Mouse (Mus musculus): Measurements from ENCODE around the gene Tgm7. TPM values are rescaled to one million over a fixed set of nuclear protein-coding genes. Genes with fewer than 3 reads are reported as not detected.

Gene Tgm7
- polyA plus RNA-seq, 1 experiment from 2014 or later, result not detected

DNA sequence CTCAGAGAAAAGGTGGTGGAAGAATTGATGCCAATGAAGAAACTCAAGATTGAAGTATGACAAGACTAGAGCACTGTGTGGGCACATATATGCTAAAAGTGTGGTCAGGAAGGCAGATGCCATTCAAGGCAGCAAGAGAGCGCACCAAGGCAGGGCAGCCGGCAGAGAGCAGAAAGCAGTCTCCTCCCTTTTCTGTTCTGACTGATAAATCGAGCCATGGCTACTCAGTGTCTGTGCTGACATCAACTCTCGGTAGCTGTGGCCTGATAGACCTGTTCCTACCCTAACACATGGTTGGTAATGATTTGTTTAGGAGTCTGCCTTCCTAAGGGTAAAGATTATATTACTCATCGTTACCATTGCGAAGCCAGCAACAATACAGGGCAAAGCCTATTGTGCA, 53.7 kb downstream of the Tgm7 start:
- H3K9ac ChIP-seq (ENCODE audit: low read depth, low read length), result no peak overlapping the region
- H3K27ac ChIP-seq (ENCODE audit: low read depth, low read length), result no peak overlapping the region
- H3K4me3 ChIP-seq (ENCODE audit: low read length), result no peak overlapping the region
- ATAC-seq, result no peak
- no peaks in the 10 kb centered on the region for H3K4me1 ChIP-seq (ENCODE audit: control insufficient read depth, insufficient read depth, low read depth, low read length)
- H3K9me3 ChIP-seq (ENCODE audit: control insufficient read depth, low read length), result no peaks in the 10 kb centered on the region
- 91% methylated on average over 6 of the region's 6 CpGs for WGBS
- no peak overlapping the region for H3K4me2 ChIP-seq (ENCODE audit: low read length)
- H3K36me3 ChIP-seq (ENCODE audit: control insufficient read depth, insufficient read depth, low read length), result no peaks in the 10 kb centered on the region
- no peaks in the 10 kb centered on the region for H3K27me3 ChIP-seq (replicated peaks; ENCODE audit: control insufficient read depth, insufficient read depth, low read length)

DNA sequence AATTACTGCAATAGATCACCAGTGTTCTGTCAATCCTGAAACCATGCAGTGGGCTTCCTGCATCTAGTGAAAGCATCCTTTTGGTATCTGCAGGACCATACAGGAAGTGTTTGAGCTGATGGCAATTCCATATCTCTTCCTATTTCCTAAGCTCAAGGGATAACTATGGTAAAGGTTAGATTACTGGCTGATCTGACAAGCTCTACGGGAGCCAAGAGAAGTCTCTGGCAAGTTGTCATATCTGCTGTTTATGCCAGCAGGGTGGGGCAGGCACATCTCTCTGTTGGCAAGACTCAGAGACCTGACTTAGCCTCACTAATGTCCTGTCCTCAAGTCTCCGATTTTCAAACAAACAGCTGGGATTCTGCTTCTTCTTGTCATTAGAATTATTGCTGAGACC, 55.5 kb downstream of the Tgm7 start:
- H3K9me3 ChIP-seq (ENCODE audit: control insufficient read depth, low read length), result no peaks in the 10 kb centered on the region
- no peak overlapping the region for H3K4me2 ChIP-seq (ENCODE audit: low read length)
- no peak overlapping the region for H3K4me3 ChIP-seq (ENCODE audit: low read length)
- no peaks in the 10 kb centered on the region for H3K4me1 ChIP-seq (ENCODE audit: control insufficient read depth, insufficient read depth, low read depth, low read length)
- H3K36me3 ChIP-seq (ENCODE audit: control insufficient read depth, insufficient read depth, low read length), result no peaks in the 10 kb centered on the region
- no peak overlapping the region for H3K27ac ChIP-seq (ENCODE audit: low read depth, low read length)
- no peak for ATAC-seq
- WGBS, result 78% methylated on average over 2 of the region's 2 CpGs
- no peak overlapping the region for H3K9ac ChIP-seq (ENCODE audit: low read depth, low read length)
- no peaks in the 10 kb centered on the region for H3K27me3 ChIP-seq (replicated peaks; ENCODE audit: control insufficient read depth, insufficient read depth, low read length)

DNA sequence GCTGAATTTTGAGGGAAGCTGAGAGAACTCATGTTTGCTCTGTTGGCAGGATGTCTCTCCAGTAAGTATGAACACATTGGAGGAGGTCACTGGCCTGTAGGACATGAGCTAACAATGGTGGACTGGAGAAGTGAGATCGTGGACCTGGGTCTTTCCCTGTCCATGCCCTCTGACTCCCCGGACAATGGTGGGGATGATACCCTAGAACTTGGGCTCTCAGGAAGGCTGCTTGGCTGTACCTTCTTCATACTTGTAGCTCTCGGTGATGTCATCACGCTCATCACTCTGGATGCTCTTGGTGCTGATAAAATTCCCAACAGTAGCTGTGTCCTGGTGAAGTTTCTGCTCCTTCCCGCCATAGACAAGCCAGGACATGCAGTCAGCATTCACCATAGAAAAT, 57.4 kb downstream of the Tgm7 start:
- Histone ChIP-seq H3K9me3 (ENCODE audit: control insufficient read depth, low read length) (no peaks in the 10 kb centered on the region), H3K9ac (ENCODE audit: low read depth, low read length) (no peak overlapping the region), H3K4me3 (ENCODE audit: low read length) (no peak overlapping the region), H3K36me3 (ENCODE audit: control insufficient read depth, insufficient read depth, low read length) (no peaks in the 10 kb centered on the region), H3K27ac (ENCODE audit: low read depth, low read length) (no peak overlapping the region), H3K4me2 (ENCODE audit: low read length) (no peak overlapping the region), H3K27me3 (replicated peaks; ENCODE audit: control insufficient read depth, insufficient read depth, low read length) (no peaks in the 10 kb centered on the region), H3K4me1 (ENCODE audit: control insufficient read depth, insufficient read depth, low read depth, low read length) (no peaks in the 10 kb centered on the region)
- ATAC-seq, result no peak
- WGBS, result 87% methylated on average over 5 of the region's 5 CpGs

DNA sequence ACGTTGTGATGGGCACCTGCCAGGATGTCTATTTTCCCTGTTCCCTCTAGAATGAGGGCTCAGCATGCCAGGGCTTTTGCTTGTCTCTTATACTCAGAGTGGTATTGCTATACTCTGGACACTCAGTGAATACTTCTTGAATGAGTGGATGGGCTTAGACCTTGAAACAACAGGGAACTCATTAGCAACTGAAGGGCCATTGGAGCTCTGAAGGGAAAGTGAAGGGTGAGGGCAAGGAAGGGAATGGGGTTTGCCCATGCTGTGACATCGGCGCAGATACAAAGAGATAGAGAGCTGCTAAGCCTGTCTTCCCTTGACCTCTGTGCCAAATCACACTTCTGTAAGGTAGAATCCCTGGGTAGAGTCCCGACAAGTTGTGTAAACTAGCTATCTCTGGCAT, 63.9 kb downstream of the Tgm7 start:
- Histone ChIP-seq H3K36me3 (ENCODE audit: control insufficient read depth, insufficient read depth, low read length) (no peaks in the 10 kb centered on the region), H3K9me3 (ENCODE audit: control insufficient read depth, low read length) (no peaks in the 10 kb centered on the region), H3K4me3 (ENCODE audit: low read length) (no peak overlapping the region), H3K9ac (ENCODE audit: low read depth, low read length) (no peak overlapping the region), H3K27me3 (replicated peaks; ENCODE audit: control insufficient read depth, insufficient read depth, low read length) (no peaks in the 10 kb centered on the region), H3K4me2 (ENCODE audit: low read length) (no peak overlapping the region), H3K27ac (ENCODE audit: low read depth, low read length) (no peak overlapping the region), H3K4me1 (ENCODE audit: control insufficient read depth, insufficient read depth, low read depth, low read length) (no peaks in the 10 kb centered on the region)
- WGBS, result 73% methylated on average over 4 of the region's 4 CpGs
- ATAC-seq, result no peak

Other genes with a start within 250 kb of the Tgm7 start
- 33.4 and 38.2 TPM in 2 replicates for gene Ubr1, start 139.1 kb downstream of the Tgm7 start, polyA plus RNA-seq (2015; fragmentation: Nextera tagmentation; extraction: Ambion mirVana)
- 14.3 and 16.3 TPM in 2 replicates for gene Tmem62, start 132.8 kb downstream of the Tgm7 start, polyA plus RNA-seq (2015; fragmentation: Nextera tagmentation; extraction: Ambion mirVana)
- gene Ccndbp1, start 101.4 kb downstream of the Tgm7 start, polyA plus RNA-seq (2015; fragmentation: Nextera tagmentation; extraction: Ambion mirVana), result 78.2 and 80.5 TPM in 2 replicates
- gene Epb42, start 72.7 kb downstream of the Tgm7 start, polyA plus RNA-seq (2015; fragmentation: Nextera tagmentation; extraction: Ambion mirVana), result 0.06 and 0.56 TPM in 2 replicates
- gene Tgm5, start 24.0 kb downstream of the Tgm7 start, polyA plus RNA-seq (2015; fragmentation: Nextera tagmentation; extraction: Ambion mirVana), result 0.16 and 0.35 TPM in 2 replicates
- gene Adal, start 30.6 kb upstream of the Tgm7 start, polyA plus RNA-seq (2015; fragmentation: Nextera tagmentation; extraction: Ambion mirVana), result 25.2 and 25.6 TPM in 2 replicates
- 18.1 and 18.5 TPM in 2 replicates for gene Lcmt2, start 30.9 kb upstream of the Tgm7 start, polyA plus RNA-seq (2015; fragmentation: Nextera tagmentation; extraction: Ambion mirVana)
- 38.3 and 45.0 TPM in 2 replicates for gene Tubgcp4, start 60.9 kb upstream of the Tgm7 start, polyA plus RNA-seq (2015; fragmentation: Nextera tagmentation; extraction: Ambion mirVana)
- gene Zscan29, start 61.3 kb upstream of the Tgm7 start, polyA plus RNA-seq (2015; fragmentation: Nextera tagmentation; extraction: Ambion mirVana), result 6.9 and 7.0 TPM in 2 replicates
- gene Trp53bp1, start 161.6 kb upstream of the Tgm7 start, polyA plus RNA-seq (2015; fragmentation: Nextera tagmentation; extraction: Ambion mirVana), result 134 and 146 TPM in 2 replicates
- 29.6 and 46.5 TPM in 2 replicates for gene Map1a, start 179.8 kb upstream of the Tgm7 start, polyA plus RNA-seq (2015; fragmentation: Nextera tagmentation; extraction: Ambion mirVana)
- 22.6 and 23.2 TPM in 2 replicates for gene Ppip5k1, start 245.6 kb upstream of the Tgm7 start, polyA plus RNA-seq (2015; fragmentation: Nextera tagmentation; extraction: Ambion mirVana)
- gene Ckmt1, start 247.9 kb upstream of the Tgm7 start, polyA plus RNA-seq (2015; fragmentation: Nextera tagmentation; extraction: Ambion mirVana), result 137 and 165 TPM in 2 replicates

All from hindbrain, embryonic 16.5 days (tissue).